Mouse (Mus musculus) heart, postnatal 14 days (tissue): Measurements from ENCODE around the gene Gpr142. TPM values are rescaled to one million over a fixed set of nuclear protein-coding genes. Genes with fewer than 3 reads are reported as not detected.

ENCODE experiments used
- DNase-seq, 2 experiments: peaks; one replicate each; pipeline ENCODE4 v3.0.0; 2021 to 2022
- intact Hi-C: fragments of 180-260 bp; cut with DNase I; formaldehyde crosslinking; loops from one replicate; pipeline ENCODE4 v1.15.1; 2025
- long read RNA-seq, 2 experiments: library from polyadenylated mRNA; stranded (forward); transcript quantifications; one replicate each; pipeline ENCODE4 v2.0.0; 2021
- total RNA-seq, 2 experiments: library from RNA; stranded (reverse); gene quantifications; 2 replicates each; pipeline ENCODE4 v1.2.3; 2021

The Gpr142 gene
- not detected for total RNA-seq
- long read RNA-seq, experiment 1: 0 reads
- long read RNA-seq, experiment 2: 0 reads

- intact Hi-C loops: no loop called here
Observed at GRCm38 (mm10) chr11:114798624-114799023, at the start of gene Gpr142. Gene Gpr142, plus strand, starts transcription at chr11:114798924.

GRCm38 (mm10) chr11:114764820-114765818 is 33.6 kb upstream of the Gpr142 start, which contains the start of gene Kif19a:
Gene Kif19a, plus strand, starts transcription at chr11:114765388.
- intact Hi-C loops: no loop called here
- peak; percentile 69 to 71 for DNase-seq

More at GRCm38 (mm10) chr11:114798624-114799023, at the start of gene Gpr142:
- no peak for DNase-seq

DNA sequence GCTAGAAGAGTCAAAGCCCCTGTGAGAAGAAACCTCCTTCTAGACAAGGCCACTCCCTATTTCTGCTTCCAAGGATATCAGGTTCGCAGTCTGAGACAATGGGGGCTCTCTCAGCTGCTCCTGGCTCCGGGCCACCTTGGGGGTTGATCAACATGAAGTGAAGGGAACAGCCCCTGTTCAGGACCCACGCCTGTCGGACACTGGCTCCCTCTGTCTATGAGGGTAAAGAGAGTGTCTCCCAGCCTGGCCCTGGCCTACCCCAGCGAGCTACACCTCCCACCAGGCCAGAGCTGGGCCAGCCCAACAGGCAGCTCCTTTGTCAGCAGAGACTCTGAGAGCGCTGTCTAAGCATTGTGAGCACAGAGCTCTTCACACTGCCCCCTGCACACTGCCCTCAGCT is 28.8 kb upstream of the Gpr142 start:
- DNase-seq: no peak
- intact Hi-C loops: no loop called here

DNA sequence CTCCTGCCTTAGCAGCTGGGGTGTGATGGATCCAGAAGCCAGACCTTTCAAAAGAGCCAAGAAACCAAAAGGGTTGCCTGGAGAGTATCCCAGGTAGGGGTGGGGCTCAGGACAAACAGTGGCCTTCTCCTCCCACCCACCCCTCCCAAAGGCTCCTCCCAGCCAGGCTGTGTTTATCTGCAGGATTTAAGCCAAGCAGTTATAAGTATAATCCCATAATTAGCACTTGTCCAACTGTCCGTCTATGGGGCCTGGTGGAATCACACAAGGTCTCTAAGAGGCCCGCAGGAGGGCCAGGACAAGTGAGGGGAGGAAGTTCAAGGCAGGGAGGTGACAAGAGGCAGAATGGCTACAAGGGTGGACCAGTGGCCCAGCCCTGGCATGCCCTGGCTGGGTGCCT is 26.8 kb upstream of the Gpr142 start:
- intact Hi-C loops: no loop called here
- DNase-seq: no peak

DNA sequence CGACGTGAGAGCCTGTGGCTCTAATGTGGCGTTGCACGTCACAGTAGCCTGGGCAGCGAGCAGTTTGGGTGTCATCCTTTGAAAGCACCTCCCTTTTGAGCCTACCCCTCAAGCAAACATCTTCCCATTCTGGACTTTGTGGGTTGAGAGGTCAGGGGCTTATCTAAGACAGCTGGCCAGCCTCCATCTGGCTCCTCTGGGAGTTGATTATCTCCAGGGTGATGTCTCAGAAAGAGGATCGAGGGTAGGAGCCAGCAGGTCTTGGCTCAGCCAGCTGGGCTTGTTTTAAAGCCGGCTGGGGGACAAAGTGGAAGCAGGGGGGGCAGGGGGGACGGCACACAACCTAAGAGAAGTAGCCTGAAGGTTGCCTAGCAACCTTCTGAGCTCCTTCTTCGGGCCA is 18.6 kb upstream of the Gpr142 start:
- DNase-seq: peak; percentile 55 to 71
- intact Hi-C loops: no loop called here

DNA sequence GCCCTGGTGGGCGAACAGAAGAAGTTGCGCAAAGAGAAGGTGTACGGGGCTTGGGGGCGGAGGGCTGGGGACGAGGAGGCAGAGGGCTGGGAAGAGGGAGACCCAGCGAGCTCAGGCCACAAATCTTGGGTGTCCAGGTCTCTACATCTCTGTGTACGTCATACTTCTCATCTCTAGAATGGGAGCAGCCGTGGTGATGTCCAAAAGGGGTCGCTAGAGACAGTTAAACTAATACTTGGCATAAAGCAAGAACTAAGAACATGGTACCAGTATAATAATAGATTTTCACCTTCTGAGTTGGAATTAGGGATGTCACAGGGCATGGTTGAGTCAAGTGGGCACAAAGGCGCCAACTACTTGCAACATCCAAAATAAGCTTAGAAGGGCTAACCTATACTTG is 12.8 kb upstream of the Gpr142 start:
- intact Hi-C loops: loop anchor here (5.0 kb wide), 1 partner anchor 109 kb away; the partner anchor contains the start of gene Ttyh2
- no peak for DNase-seq

- no peak for DNase-seq
- intact Hi-C loops: loop anchor here (5.0 kb wide), 1 partner anchor 109 kb away; the partner anchor contains the start of gene Ttyh2
Observed at GRCm38 (mm10) chr11:114786326-114786725, 12.4 kb upstream of the Gpr142 start.

GRCm38 (mm10) chr11:114787611-114788010 is 11.1 kb upstream of the Gpr142 start:
- no peak for DNase-seq
- intact Hi-C loops: loop anchor here (5.0 kb wide), 1 partner anchor 110 kb away; the partner anchor contains the start of gene Ttyh2

GRCm38 (mm10) chr11:114789061-114789714 is 9.5 kb upstream of the Gpr142 start:
- intact Hi-C loops: loop anchor here (1.0 to 5.0 kb wide), 2 partner anchors 44 to 112 kb away; partner anchors contain the start of gene Ttyh2
- DNase-seq: peak; percentile 89 to 93

DNA sequence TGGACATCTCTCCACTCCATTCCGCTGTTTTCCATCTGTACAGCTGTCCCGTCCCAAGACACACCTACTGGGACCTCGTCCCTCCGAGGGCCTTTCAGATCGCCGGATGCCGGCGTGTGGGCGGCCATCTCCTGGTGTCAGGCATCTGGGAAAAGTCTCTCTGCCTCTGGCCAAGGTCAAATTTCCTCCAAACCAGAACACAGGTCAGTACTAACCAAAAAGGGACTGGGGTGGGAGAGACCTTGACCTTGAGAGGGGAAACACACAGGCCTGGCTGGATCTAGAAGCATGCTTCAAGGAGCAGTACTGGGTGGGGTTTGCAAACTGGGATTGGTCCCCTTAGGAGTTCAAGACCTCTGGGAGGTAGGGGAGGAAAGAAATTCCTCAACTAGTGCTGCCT is 9.0 kb upstream of the Gpr142 start:
- intact Hi-C loops: loop anchor here (1.0 to 5.0 kb wide), 2 partner anchors 44 to 112 kb away; partner anchors contain the start of gene Ttyh2
- DNase-seq: peak in 1 of 2 experiments; percentile 16

- intact Hi-C loops: no loop called here
Observed at GRCm38 (mm10) chr11:114790171-114790570, 8.6 kb upstream of the Gpr142 start.

GRCm38 (mm10) chr11:114790841-114791240 is 7.9 kb upstream of the Gpr142 start:
- intact Hi-C loops: no loop called here

More at GRCm38 (mm10) chr11:114790171-114790570, 8.6 kb upstream of the Gpr142 start:
- DNase-seq: no peak

DNA sequence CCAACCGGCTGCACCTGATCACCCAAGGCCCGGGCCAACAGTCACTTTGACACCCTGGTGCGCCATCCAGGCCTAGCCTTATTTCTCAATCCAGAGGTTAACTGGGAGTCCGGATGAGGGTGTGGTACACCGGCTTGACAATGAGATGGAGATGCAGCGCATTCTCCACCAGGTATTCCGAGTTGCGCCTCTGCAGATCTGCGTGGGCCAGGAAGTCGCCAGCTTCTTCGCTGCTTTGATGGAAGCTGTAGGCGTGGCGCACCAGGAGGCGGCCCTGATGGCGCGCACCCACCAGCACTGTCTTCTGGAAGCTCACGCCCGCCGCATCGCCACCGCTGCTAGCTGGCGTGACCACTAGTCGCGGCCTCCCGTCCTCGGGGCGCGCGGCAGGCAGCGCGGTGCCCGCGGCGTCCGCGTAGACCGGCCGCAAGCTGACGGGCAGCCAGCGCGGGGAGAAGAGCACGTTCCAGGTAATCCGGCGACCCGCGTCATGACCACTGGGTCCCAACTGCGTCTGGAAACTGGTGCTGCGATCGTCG is 7.3 kb upstream of the Gpr142 start:
- intact Hi-C loops: no loop called here
- DNase-seq: no peak

More at GRCm38 (mm10) chr11:114790841-114791240, 7.9 kb upstream of the Gpr142 start:
- no peak for DNase-seq

DNA sequence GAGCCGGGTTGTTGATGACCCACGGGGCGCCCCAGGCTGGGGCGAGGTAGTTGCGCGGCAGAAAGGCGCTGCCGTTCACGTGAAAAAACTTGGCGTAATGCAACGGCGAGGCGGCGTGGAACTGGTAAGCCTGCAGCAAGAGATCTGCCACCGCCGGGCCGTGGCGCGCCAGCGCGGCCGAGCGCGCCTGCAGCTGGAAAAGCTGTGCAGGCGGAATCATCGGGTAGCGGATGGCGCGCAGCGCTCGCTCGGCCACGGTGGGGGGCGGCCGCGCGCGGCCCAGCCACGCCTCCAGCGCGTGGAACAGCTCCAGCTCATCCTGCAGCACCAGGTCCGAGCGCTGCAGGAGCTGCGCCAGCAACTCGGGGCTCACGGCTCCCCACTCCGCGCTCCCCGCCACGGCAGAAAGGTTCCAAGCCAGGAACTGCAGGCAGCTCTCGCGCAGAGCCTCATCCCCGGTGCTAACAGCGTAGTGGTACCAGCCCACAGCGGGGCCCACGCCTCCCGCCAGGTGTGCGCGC is 6.8 kb upstream of the Gpr142 start:
- intact Hi-C loops: no loop called here
- DNase-seq: peak in 1 of 2 experiments; percentile 33

DNA sequence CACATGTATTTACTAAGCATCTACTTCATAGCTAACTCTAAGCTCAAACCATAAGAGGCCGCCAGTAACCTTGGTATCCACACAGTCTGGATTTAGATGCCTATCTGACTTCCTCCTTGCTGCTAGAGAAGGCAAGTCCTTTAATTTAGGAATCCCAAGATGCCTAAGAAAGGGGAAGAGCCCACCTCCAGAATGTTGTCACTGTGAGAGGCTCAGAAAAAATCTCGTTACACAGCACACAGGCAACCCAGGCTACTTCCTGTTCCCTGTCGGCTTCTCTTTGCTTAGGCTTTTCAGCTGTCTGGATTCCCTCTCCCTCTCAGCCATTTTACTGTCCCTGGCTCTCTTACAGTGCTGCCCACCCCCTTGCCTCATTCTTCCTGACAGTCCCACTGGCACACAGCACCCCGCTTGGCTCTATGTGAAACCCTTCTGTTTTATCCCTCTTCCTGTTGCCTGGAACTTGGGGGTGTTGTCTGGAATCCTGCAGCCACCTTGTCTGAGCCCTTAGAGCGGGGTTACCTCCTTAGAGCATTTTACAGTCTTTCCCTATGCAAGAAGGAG is 5.7 kb upstream of the Gpr142 start:
- DNase-seq: no peak
- intact Hi-C loops: no loop called here

- intact Hi-C loops: no loop called here
- no peak for DNase-seq
Observed at GRCm38 (mm10) chr11:114793868-114794545, 4.7 kb upstream of the Gpr142 start.

DNA sequence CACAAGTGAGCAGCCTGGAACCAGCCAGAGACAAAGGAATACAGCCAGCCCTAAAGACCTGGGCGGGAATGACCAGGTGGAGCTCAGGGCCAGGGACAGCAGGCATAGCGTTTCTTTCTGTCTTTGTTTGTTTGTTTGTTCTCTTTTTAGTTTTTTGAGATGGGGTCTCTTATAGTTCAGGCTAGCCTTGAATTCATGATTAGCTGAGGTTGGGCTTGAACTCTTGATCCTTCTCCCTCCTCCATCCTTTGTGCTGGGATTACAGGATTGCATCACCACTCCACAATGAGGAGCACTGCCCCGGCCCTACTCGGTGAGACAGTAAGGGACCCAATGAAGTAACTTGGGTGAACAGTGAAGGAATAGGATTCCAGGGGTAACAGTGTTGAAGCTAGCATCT is 4.0 kb upstream of the Gpr142 start:
- intact Hi-C loops: no loop called here
- DNase-seq: no peak

DNA sequence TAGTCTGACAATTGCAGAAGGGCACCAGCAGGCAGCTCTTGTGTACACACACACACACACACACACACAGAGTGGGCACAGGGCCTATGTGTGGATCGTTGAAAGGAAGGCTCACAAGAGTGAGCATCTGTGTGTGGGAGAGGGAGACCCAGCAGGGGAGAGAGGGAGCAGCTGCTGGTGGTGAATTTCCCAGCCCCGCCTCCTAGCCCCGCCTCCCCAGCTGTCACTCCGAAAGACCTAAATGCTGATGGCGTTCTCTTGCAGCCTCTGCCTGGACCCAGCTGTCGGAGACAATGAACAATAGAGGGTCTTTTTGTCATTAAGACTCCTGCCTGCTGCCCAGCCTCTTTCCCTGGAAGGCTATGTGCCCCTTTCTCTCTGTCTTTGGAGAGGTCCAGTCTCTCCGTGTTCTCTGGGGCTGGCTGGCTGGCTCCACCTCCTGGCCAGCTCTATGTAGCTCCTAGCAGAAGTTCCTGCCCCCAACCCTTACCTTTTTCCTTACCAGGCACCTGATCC is 3.4 kb upstream of the Gpr142 start:
- intact Hi-C loops: no loop called here
- peak; percentile 57 to 68 for DNase-seq

DNA sequence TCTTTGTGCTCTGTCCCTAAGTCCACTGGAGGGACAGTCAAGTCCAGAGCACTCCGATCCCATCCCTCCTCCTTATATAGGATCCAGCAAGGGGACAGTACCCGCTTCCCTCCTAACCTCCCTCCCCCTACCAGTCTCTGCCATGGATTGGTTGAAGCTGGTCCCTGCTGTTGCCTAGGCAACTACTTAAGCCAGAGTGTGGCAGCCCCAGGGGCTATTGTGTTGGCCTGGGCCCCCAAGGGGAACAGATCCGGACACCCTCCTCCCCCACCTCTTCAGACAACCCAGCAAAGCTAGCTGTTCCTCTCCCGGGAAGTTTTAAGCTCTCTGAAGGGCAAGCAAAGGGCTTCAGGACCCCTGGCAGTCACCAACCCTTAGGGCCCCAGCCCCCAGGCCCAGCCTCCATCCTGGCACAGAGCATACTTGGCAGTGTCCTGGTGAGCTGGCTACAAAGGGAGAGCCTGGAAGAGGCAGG is 2.8 kb upstream of the Gpr142 start, which contains the start of gene Btbd17:
TSS of gene Btbd17 (minus strand) at position 98 of the 475 bp plus-strand sequence.
- intact Hi-C loops: no loop called here
- no peak for DNase-seq
